Mouse (Mus musculus) cerebellum, adult 11 months (tissue): ENCODE data around the gene Sema5a.
A peak's percentile ranks its signal among the peaks of the same experiment; 100 is the strongest.

Source experiments
- DNase-seq: peaks from one replicate; pipeline ENCODE4 v3.0.0; 2022

The Sema5a gene

GRCm38 (mm10) chr15:32377781-32378180, 133.2 kb downstream of the Sema5a start:
- DNase-seq: no peak

GRCm38 (mm10) chr15:32380311-32380710, 135.7 kb downstream of the Sema5a start:
- no peak for DNase-seq

- no peak for DNase-seq
These were observed 138.4 kb downstream of the Sema5a start for GRCm38 (mm10) chr15:32382930-32383481.

GRCm38 (mm10) chr15:32396241-32396890, 151.8 kb downstream of the Sema5a start:
- DNase-seq: no peak

- DNase-seq: no peak
These were observed 152.5 kb downstream of the Sema5a start for GRCm38 (mm10) chr15:32397064-32397463.

- no peak for DNase-seq
These were observed 154.1 kb downstream of the Sema5a start for GRCm38 (mm10) chr15:32398721-32399120.

GRCm38 (mm10) chr15:32401909-32402527, 157.4 kb downstream of the Sema5a start:
- no peak for DNase-seq

GRCm38 (mm10) chr15:32403321-32403720, 158.7 kb downstream of the Sema5a start:
- DNase-seq: no peak

GRCm38 (mm10) chr15:32406436-32406835, 161.8 kb downstream of the Sema5a start:
- DNase-seq: no peak

GRCm38 (mm10) chr15:32407766-32408165, 163.2 kb downstream of the Sema5a start:
- no peak for DNase-seq

- no peak for DNase-seq
These were observed 171.7 kb downstream of the Sema5a start for GRCm38 (mm10) chr15:32416291-32416690.

- DNase-seq: peak; percentile 7
These were observed 178.0 kb downstream of the Sema5a start for GRCm38 (mm10) chr15:32422631-32423030.

GRCm38 (mm10) chr15:32423061-32423460, 178.5 kb downstream of the Sema5a start:
- no peak for DNase-seq

- no peak for DNase-seq
These were observed 182.7 kb downstream of the Sema5a start for GRCm38 (mm10) chr15:32427188-32427924.

- DNase-seq: no peak
These were observed 188.6 kb downstream of the Sema5a start for GRCm38 (mm10) chr15:32432927-32433832.

GRCm38 (mm10) chr15:32433833-32434155, 189.2 kb downstream of the Sema5a start:
- no peak for DNase-seq

GRCm38 (mm10) chr15:32434274-32434673, 189.7 kb downstream of the Sema5a start:
- no peak for DNase-seq

GRCm38 (mm10) chr15:32437654-32438053, 193.0 kb downstream of the Sema5a start:
- DNase-seq: peak; percentile 67

GRCm38 (mm10) chr15:32442745-32443144, 198.1 kb downstream of the Sema5a start:
- DNase-seq: no peak

GRCm38 (mm10) chr15:32447558-32448349, 203.1 kb downstream of the Sema5a start:
- DNase-seq: no peak

- DNase-seq: peak; percentile 6
These were observed 214.4 kb downstream of the Sema5a start for GRCm38 (mm10) chr15:32459046-32459445.

- DNase-seq: no peak
These were observed 215.6 kb downstream of the Sema5a start for GRCm38 (mm10) chr15:32460238-32460637.
